Mouse (Mus musculus) intestine, embryonic 14.5 days (tissue): Measurements from ENCODE around the gene Kat14. TPM values are rescaled to one million over a fixed set of nuclear protein-coding genes. Genes with fewer than 3 reads are reported as not detected.

Experiments used
- ATAC-seq: fragments of 200-750 bp; cut with Nextera tagmentation; replicated peaks from 2 replicates; pipeline ENCODE4 v1.8.0; 2017; ENCODE audit warnings: low read depth, moderate number of reproducible peaks, moderate TSS enrichment, moderate library complexity; ENCODE audit not compliant: low FRiP score, low TSS enrichment
- DNase-seq: peaks from one replicate; pipeline ENCODE4 v3.0.0-alpha.2; 2018; ENCODE audit warnings: low spot score
- H3K27ac ChIP-seq: fragments of 300-500 bp; sonication (generic); 2 replicates; pipeline ENCODE4 v1.5.1; 2014; ENCODE audit warnings: low read depth, mild to moderate bottlenecking, control low read depth
- H3K27me3 ChIP-seq: fragments of 300-500 bp; sonication (generic); replicated peaks from 2 replicates; pipeline ENCODE4 v1.6.1; 2014; ENCODE audit warnings: low read length, control low read depth; ENCODE audit not compliant: control insufficient read depth, insufficient read depth
- H3K36me3 ChIP-seq: fragments of 300-500 bp; sonication (generic); 2 replicates; pipeline ENCODE4 v1.6.1; 2014; ENCODE audit warnings: low read length, control low read depth; ENCODE audit not compliant: control insufficient read depth, insufficient read depth
- H3K4me1 ChIP-seq: fragments of 300-500 bp; sonication (generic); replicated peaks from 2 replicates; pipeline ENCODE4 v1.6.1; 2014; ENCODE audit warnings: low read length, control low read depth, mixed read lengths; ENCODE audit not compliant: control insufficient read depth, insufficient read depth
- H3K4me2 ChIP-seq: fragments of 300-500 bp; sonication (generic); 2 replicates; pipeline ENCODE4 v1.6.1; 2014; ENCODE audit warnings: low read length
- H3K4me3 ChIP-seq: fragments of 300-500 bp; sonication (generic); 2 replicates; pipeline ENCODE4 v1.5.1; 2014; ENCODE audit warnings: low read depth, low read length, control low read depth, mixed read lengths
- H3K9ac ChIP-seq: fragments of 300-500 bp; sonication (generic); 2 replicates; pipeline ENCODE4 v1.6.1; 2014; ENCODE audit warnings: mild to moderate bottlenecking, low read length
- H3K9me3 ChIP-seq: fragments of 300-500 bp; sonication (generic); 2 replicates; pipeline ENCODE4 v1.6.1; 2016; ENCODE audit warnings: low read length, control low read depth; ENCODE audit not compliant: control insufficient read depth
- WGBS: fragments of 180-500 bp; shearing (Covaris S2); extraction: QIAGEN DNeasy Blood & Tissue Kit; methylation state at CpG from one replicate; pipeline ENCODE4 v1.1.7; 2014; 5-methylcytosine and 5-hydroxymethylcytosine counted together
- polyA plus RNA-seq: library from polyadenylated mRNA; unstranded; fragments of >200 nt; fragmentation: Nextera tagmentation; extraction: Ambion mirVana; gene quantifications from 2 replicates; pipeline ENCODE4 v1.2.1, GENCODE M21; 2014

The Kat14 gene
- polyA plus RNA-seq, 1 experiment from 2014 or later = 43.9 TPM

DNA sequence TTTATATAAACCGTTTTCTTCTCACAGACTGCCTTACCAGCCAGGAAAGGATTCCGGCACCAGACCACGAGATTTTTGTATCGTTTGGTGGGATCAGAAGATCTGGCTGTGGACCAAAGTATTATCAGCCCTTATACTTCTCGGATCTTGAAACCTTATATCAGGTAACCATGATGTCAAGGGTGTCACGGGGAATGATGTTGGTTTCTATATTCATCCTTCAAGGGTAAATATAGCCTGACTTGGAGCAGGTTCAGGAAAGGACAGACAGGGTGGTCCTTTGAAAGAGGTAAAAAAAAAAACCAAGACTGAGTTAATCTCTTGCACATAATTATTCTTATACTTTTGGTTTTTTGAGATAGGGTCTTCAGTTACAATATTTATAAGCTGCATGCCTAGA, 31.9 kb downstream of the Kat14 start:
- H3K36me3 ChIP-seq = peaks cover 88% of the 10 kb centered on the region
- no peaks in the 10 kb centered on the region for H3K4me1 ChIP-seq
- WGBS = 92% methylated on average over 6 of the region's 6 CpGs
- no peak overlapping the region for H3K9ac ChIP-seq
- H3K9me3 ChIP-seq = no peaks in the 10 kb centered on the region
- no peak overlapping the region for H3K4me2 ChIP-seq
- H3K27ac ChIP-seq = no peak overlapping the region
- no peaks in the 10 kb centered on the region for H3K27me3 ChIP-seq
- ATAC-seq = no peak
- DNase-seq = no peak
- no peak overlapping the region for H3K4me3 ChIP-seq

DNA sequence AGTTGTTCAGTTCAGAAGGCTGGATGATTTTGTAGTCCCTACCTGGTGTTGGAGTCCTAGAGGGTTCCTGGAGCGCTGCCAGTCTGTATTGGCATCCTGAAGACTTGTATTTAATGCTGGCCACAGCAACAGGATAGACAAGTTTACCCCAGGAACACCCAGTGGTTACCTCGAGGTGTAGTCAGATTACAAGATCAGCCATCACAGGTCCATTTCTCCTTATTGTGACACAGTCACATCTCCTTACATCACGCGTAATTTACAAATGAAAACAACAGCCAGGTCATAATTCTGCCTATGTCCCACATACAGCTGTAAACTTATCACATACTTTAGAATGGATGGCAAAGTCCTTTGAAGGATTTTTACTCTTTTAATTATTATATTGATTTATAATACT, 40.3 kb downstream of the Kat14 start:
- 92% methylated on average over 4 of the region's 4 CpGs for WGBS

DNA sequence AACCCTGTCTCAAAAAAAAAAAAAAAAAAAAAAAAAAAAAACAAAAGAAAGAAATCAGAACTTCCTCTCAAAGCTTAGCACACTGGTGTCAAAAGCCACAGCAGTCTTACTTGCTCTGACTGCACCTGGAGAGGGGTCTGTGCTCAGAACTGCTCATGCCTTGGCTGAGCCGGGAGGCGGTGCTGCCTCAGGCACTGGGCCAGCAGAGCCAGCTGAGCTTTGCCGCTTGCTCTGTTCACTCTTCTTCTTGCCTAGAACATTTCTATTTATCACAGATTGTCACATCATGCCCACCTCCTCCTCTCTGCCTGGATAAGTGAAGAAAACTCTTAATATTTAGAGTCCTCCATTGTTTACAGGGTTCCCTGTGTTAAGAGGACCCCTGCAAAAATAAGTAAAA, 41.8 kb downstream of the Kat14 start:
- no peak overlapping the region for H3K4me2 ChIP-seq
- no peak overlapping the region for H3K27ac ChIP-seq
- no peaks in the 10 kb centered on the region for H3K4me1 ChIP-seq
- DNase-seq (no peak), ATAC-seq (no peak)
- H3K9me3 ChIP-seq = no peaks in the 10 kb centered on the region
- WGBS = 91% methylated on average over 3 of the region's 3 CpGs
- H3K27me3 ChIP-seq = no peaks in the 10 kb centered on the region
- H3K4me3 ChIP-seq = no peak overlapping the region
- no peak overlapping the region for H3K9ac ChIP-seq
- H3K36me3 ChIP-seq = peaks cover 39% of the 10 kb centered on the region

More for the DNA sequence above, 40.3 kb downstream of the Kat14 start:
- H3K9ac ChIP-seq = no peak overlapping the region
- H3K36me3 ChIP-seq = peaks cover 55% of the 10 kb centered on the region
- H3K27ac ChIP-seq = no peak overlapping the region
- no peaks in the 10 kb centered on the region for H3K4me1 ChIP-seq
- DNase-seq (no peak), ATAC-seq (no peak)
- no peak overlapping the region for H3K4me3 ChIP-seq
- H3K4me2 ChIP-seq = no peak overlapping the region
- H3K9me3 ChIP-seq = no peaks in the 10 kb centered on the region
- no peaks in the 10 kb centered on the region for H3K27me3 ChIP-seq

DNA sequence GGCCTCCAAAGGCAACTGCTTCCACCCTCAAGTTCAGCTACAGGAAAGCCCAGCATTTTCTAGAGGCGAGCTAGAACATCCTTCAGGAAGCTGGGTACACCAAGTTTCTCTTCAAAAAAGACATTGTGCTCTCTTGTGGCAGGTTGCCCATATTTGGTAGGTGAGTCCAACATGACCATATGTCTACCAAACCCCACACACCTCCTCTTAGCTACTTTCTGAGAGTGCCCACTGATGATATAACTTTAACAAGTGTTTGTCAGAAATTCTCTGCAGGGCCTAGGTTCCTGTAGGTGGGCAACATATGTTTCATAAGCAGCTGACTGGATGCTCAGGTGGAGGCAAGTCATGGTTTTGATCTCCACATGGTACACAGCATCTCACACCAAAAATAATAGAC, 45.9 kb downstream of the Kat14 start:
- Histone ChIP-seq H3K36me3 (peaks cover 3% of the 10 kb centered on the region), H3K4me2 (no peak overlapping the region), H3K9me3 (no peaks in the 10 kb centered on the region), H3K27ac (no peak overlapping the region), H3K4me1 (no peaks in the 10 kb centered on the region), H3K9ac (no peak overlapping the region), H3K4me3 (no peak overlapping the region), H3K27me3 (no peaks in the 10 kb centered on the region)
- DNase-seq = no peak
- 86% methylated on average over 1 of the region's 1 CpGs for WGBS
- ATAC-seq = no peak

DNA sequence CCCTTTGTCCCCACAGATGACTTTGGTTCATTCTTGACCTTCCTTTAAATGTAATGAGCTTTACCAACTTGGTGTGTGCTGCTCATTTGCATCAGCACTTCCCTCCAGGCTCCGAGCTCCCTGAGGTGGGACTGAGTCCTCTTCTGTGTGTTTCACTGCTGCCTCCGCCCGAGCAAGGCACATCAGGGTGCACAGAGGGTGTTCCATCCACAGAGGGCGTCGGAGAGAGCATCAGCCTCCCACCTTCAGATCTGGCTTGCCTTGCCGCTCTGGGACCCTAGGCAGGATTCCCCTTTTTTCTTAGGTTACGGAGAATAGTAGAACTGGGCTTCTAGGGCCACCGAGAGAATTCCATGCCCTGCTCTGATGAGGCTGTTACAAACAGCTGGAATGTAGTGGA, 48.1 kb downstream of the Kat14 start:
- Histone ChIP-seq H3K9ac (no peak overlapping the region), H3K27ac (no peak overlapping the region), H3K4me2 (no peak overlapping the region), H3K4me1 (no peaks in the 10 kb centered on the region), H3K36me3 (no peaks in the 10 kb centered on the region; the same call in 1 of the 2 replicates), H3K4me3 (no peak overlapping the region), H3K27me3 (no peaks in the 10 kb centered on the region), H3K9me3 (no peaks in the 10 kb centered on the region)
- no peak for DNase-seq
- WGBS = 46% methylated on average over 8 of the region's 8 CpGs
- ATAC-seq = no peak

DNA sequence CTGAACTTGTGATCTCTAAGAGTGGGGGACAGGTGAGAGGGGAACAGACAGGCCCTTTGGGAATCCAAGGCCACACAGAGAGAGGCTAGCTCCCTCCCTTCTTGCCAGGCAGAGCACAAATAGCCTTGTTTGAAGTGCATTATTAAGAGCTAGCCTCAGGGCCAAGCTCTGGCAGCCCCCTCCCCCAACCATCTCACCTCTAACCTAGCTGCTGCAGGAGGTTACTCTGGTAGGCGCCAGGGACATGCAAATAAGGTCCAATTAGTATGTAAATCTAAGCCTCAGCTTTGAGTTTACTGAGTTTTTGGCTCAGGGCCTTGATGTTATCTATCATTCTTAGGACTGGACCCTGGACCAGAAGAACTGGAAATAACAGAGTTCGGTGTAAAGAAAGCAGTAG, 49.3 kb downstream of the Kat14 start:
- Histone ChIP-seq H3K27me3 (no peaks in the 10 kb centered on the region), H3K9me3 (no peaks in the 10 kb centered on the region), H3K36me3 (no peaks in the 10 kb centered on the region; the same call in 1 of the 2 replicates), H3K9ac (no peak overlapping the region), H3K27ac (no peak overlapping the region), H3K4me2 (no peak overlapping the region), H3K4me1 (no peaks in the 10 kb centered on the region), H3K4me3 (no peak overlapping the region)
- ATAC-seq (no peak), DNase-seq (no peak)
- 33% methylated on average over 2 of the region's 2 CpGs for WGBS

DNA sequence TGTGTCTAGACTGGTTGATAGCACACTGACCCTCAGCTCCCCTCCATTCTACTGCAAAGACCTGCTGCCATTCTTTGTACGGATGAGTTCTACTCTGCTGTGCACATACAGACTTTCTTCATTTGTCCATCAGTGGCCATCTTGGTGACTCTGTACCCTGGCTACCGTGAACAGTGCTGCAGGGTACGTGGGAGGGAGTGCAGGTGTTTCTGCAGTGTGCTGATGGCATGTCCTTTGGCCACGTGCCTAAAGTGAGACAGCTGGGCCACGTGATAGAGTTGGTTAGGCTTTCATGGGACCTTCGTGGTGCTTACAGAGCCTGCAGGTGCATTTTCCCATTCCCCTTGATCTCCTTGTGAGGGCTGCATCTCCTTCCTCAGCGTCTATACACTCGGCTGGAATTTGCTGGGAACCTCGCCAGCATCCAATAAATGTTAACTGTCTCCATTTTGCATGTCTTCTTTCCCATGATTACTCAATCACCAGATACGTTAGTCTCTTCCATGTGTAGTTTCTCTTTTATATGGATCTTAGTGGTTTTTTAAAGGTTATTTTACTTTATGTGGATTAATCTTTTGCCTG, 53.4 kb downstream of the Kat14 start:
- WGBS = 71% methylated on average over 10 of the region's 10 CpGs
- no peak overlapping the region for H3K27ac ChIP-seq
- no peaks in the 10 kb centered on the region for H3K36me3 ChIP-seq
- no peak overlapping the region for H3K4me3 ChIP-seq
- no peak overlapping the region for H3K9ac ChIP-seq
- no peaks in the 10 kb centered on the region for H3K4me1 ChIP-seq
- DNase-seq (no peak), ATAC-seq (no peak)
- H3K27me3 ChIP-seq = no peaks in the 10 kb centered on the region
- no peak overlapping the region for H3K4me2 ChIP-seq
- no peaks in the 10 kb centered on the region for H3K9me3 ChIP-seq

DNA sequence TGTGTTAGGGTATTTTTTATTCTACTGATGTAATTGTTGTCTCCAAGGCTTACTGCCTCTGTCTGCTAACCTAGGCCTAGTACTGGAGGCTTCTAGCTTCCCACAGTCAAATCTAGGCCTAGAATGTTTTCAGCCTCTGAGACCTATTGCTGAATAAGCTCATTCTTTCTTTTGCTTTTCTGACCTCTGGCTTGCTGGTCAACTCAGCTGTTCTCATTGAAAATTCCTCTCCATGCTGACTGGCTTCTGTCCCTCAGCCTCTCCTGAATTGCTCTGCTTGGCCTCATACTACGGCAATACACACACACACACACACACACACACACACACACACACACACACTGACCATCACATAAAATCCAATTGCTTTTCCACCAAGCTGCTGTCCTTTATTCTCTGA, 57.0 kb downstream of the Kat14 start:
- WGBS = 79% methylated on average over 1 of the region's 1 CpGs
- no peak for ATAC-seq
- DNase-seq = no peak
- H3K9ac ChIP-seq = no peak overlapping the region
- 0 out of 2 replicates have a peak, but pooled peaks cover 4% of the 10 kb centered on the region for H3K4me1 ChIP-seq
- H3K27me3 ChIP-seq = no peaks in the 10 kb centered on the region
- no peak overlapping the region for H3K4me2 ChIP-seq
- H3K4me3 ChIP-seq = no peak overlapping the region
- H3K9me3 ChIP-seq = no peaks in the 10 kb centered on the region
- no peak overlapping the region for H3K27ac ChIP-seq
- H3K36me3 ChIP-seq = no peaks in the 10 kb centered on the region

DNA sequence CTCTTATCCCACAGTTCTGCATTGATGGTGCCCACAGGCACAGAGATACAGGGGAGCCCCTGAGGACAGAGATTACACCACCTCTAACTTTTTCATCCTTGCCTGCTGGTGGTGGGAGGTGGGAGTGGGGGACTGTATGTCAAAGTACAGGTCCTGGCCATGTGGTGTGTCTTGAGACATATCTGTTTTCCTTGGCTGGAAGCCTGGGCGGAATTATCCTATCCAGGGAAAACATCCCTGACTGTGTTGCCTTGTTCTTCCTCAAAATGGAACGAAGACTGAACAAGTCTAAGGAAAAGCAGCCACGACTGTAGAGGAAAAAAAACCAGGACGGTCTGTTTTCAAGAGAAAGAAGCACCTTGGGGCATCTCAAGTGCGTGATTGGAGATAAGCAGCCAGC, 59.1 kb downstream of the Kat14 start:
- Histone ChIP-seq H3K27me3 (no peaks in the 10 kb centered on the region), H3K9me3 (no peaks in the 10 kb centered on the region), H3K4me3 (no peak overlapping the region), H3K4me1 (0 out of 2 replicates have a peak, but pooled peaks cover 4% of the 10 kb centered on the region), H3K4me2 (no peak overlapping the region), H3K9ac (no peak overlapping the region), H3K27ac (no peak overlapping the region), H3K36me3 (no peaks in the 10 kb centered on the region)
- WGBS = 72% methylated on average over 5 of the region's 5 CpGs
- DNase-seq (no peak), ATAC-seq (no peak)
